Mouse (Mus musculus) monocyte, adult 5-6 weeks (primary cell): ENCODE data around the gene Csnk1g2. TPM values are rescaled to one million over a fixed set of nuclear protein-coding genes. Genes with fewer than 3 reads are reported as not detected.
A peak's percentile ranks its signal among the peaks of the same experiment; 100 is the strongest.

Experiments
- ATAC-seq: fragments of 153-309, 156-312 bp; replicated peaks from 2 replicates; pipeline ENCODE4 v1.8.0; 2017; ENCODE audit warnings: mild to moderate bottlenecking; ENCODE audit not compliant: low TSS enrichment, insufficient number of reproducible peaks, severe bottlenecking, poor library complexity, low FRiP score
- total RNA-seq: library from RNA; stranded (forward); fragments of 200-1000, 200-491, 200-594 nt; gene quantifications from 3 replicates; pipeline ENCODE4 v1.2.3, GENCODE M21; 2017

Csnk1g2 gene
- total RNA-seq, 1 experiment from 2014 or later: 192 TPM

GRCm38 (mm10) chr10:80656863-80657623 lies 34.4 kb downstream of the Csnk1g2 start, which contains the start of gene Btbd2:
TSS of gene Btbd2 (minus strand) at chr10:80657071.
- ATAC-seq: peak; percentile 11; the same call in 1 of the 2 replicates

- ATAC-seq: no peak
Observed at GRCm38 (mm10) chr10:80658194-80658840, 35.7 kb downstream of the Csnk1g2 start.

- ATAC-seq: peak; percentile 42
Observed at GRCm38 (mm10) chr10:80658841-80659202, 36.2 kb downstream of the Csnk1g2 start.

- no peak for ATAC-seq
Observed at GRCm38 (mm10) chr10:80659213-80659612, 36.6 kb downstream of the Csnk1g2 start.

- ATAC-seq: no peak
Observed at GRCm38 (mm10) chr10:80661149-80661548, 38.5 kb downstream of the Csnk1g2 start.

GRCm38 (mm10) chr10:80663485-80664196 lies 41.0 kb downstream of the Csnk1g2 start:
- peak; percentile 23; the same call in 1 of the 2 replicates for ATAC-seq

GRCm38 (mm10) chr10:80664197-80665015 lies 41.8 kb downstream of the Csnk1g2 start:
- ATAC-seq: 0 out of 2 replicates have a peak, but pooled peaks have one; percentile 1

- ATAC-seq: no peak
Observed at GRCm38 (mm10) chr10:80665016-80665380, 42.4 kb downstream of the Csnk1g2 start.

- no peak for ATAC-seq
Observed at GRCm38 (mm10) chr10:80665459-80665858, 42.8 kb downstream of the Csnk1g2 start.

GRCm38 (mm10) chr10:80665981-80666733 lies 43.5 kb downstream of the Csnk1g2 start:
- ATAC-seq: no peak

GRCm38 (mm10) chr10:80666837-80667412 lies 44.3 kb downstream of the Csnk1g2 start:
- no peak for ATAC-seq

- ATAC-seq: no peak
Observed at GRCm38 (mm10) chr10:80668614-80669013, 46.0 kb downstream of the Csnk1g2 start.

GRCm38 (mm10) chr10:80669018-80669417 lies 46.4 kb downstream of the Csnk1g2 start:
- ATAC-seq: no peak

GRCm38 (mm10) chr10:80669737-80670485 lies 47.3 kb downstream of the Csnk1g2 start:
- no peak for ATAC-seq

GRCm38 (mm10) chr10:80670531-80670930 lies 47.9 kb downstream of the Csnk1g2 start:
- no peak for ATAC-seq

- ATAC-seq: no peak
Observed at GRCm38 (mm10) chr10:80671251-80671650, 48.6 kb downstream of the Csnk1g2 start.
